Mouse (Mus musculus): ENCODE data around the gene Oxt. TPM values are rescaled to one million over a fixed set of nuclear protein-coding genes. Genes with fewer than 3 reads are reported as not detected.

The Oxt gene
- polyA plus RNA-seq, 1 experiment from 2014 or later, result not detected

DNA sequence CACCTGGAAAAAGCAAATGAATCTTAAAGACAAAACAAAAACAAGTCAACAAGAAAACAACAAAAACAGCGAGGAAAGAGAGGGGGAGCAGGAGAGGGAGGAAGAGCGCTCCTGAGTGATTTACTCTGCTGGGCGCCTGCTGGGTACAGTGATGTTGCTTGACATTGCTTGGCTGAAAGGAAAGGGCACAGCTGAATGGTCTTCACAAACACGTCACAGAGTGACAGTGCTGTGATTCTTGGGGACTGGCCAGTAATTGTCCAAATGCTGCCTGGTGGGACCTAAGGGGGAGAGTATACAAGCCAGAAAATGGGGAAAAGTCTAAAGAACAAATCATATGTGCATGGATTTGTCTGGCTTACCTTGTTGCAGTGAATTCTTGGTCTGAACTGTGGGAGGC lies 26.2 kb downstream of the Oxt start:
- H3K27ac ChIP-seq (replicated peaks), result no peak overlapping the region

DNA sequence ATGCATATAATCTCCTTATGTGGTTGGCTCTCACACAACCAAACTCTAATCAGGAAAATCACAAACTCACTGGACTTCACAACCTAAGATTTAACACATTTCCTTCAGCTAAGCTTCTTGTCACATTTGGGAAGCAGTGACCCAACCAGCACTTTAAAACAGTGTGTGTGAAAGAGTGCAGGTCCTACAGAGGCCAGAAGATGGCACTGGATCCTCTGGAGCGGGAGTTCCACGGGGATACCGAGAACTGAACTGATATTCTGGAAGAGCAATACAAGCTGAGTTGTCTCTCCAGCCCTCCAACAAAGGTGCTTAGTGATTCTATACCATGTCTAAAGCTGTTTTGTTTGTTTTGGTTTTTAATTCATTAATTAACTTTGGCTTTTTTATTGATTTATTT lies 37.1 kb downstream of the Oxt start:
- H3K4me3 ChIP-seq (replicated peaks), result no peak overlapping the region
- H3K4me1 ChIP-seq, result no peaks in the 10 kb centered on the region
- no peak overlapping the region for H3K4me2 ChIP-seq (replicated peaks)
- H3K36me3 ChIP-seq, result peaks cover 29% of the 10 kb centered on the region
- no peak for ATAC-seq (ENCODE audit: insufficient number of reproducible peaks, low FRiP score, low TSS enrichment, low read depth)
- 62% methylated on average over 3 of the region's 3 CpGs for WGBS
- H3K9me3 ChIP-seq (replicated peaks), result no peaks in the 10 kb centered on the region
- H3K27me3 ChIP-seq, result no peaks in the 10 kb centered on the region
- H3K9ac ChIP-seq, result no peak overlapping the region
- no peak overlapping the region for H3K27ac ChIP-seq (replicated peaks)

More for the DNA sequence above, 26.2 kb downstream of the Oxt start:
- no peak for ATAC-seq (ENCODE audit: insufficient number of reproducible peaks, low FRiP score, low TSS enrichment, low read depth)
- Histone ChIP-seq H3K4me1 (no peaks in the 10 kb centered on the region), H3K36me3 (peaks cover 62% of the 10 kb centered on the region), H3K9ac (no peak overlapping the region), H3K4me3 (replicated peaks) (no peak overlapping the region), H3K27me3 (no peaks in the 10 kb centered on the region), H3K4me2 (replicated peaks) (no peak overlapping the region), H3K9me3 (replicated peaks) (no peaks in the 10 kb centered on the region)
- 92% methylated on average over 4 of the region's 4 CpGs for WGBS

DNA sequence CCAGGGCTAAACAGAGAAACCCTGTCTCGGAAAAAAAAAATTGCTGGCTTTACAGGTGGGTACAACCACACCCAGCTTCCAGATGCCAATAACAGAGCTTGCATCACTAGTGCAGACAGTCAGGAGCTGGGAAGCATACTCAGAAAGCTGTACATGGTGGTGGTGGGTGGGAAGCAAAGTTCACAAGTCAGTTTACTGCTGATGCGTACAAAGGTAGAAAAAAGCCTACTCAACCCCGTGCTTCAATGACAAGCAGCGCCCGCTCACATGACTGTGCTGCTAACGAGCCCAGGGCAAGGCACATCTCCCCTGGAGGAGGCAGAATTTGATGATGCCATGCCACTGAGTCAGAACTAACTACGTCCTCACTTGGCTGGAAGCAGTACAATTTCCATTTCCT lies 43.0 kb downstream of the Oxt start:
- Histone ChIP-seq H3K27me3 (no peaks in the 10 kb centered on the region), H3K4me2 (replicated peaks) (no peak overlapping the region), H3K9me3 (replicated peaks) (no peaks in the 10 kb centered on the region), H3K36me3 (peaks cover 62% of the 10 kb centered on the region), H3K4me3 (replicated peaks) (no peak overlapping the region), H3K9ac (no peak overlapping the region), H3K27ac (replicated peaks) (no peak overlapping the region), H3K4me1 (no peaks in the 10 kb centered on the region)
- 90% methylated on average over 7 of the region's 7 CpGs for WGBS
- ATAC-seq (ENCODE audit: insufficient number of reproducible peaks, low FRiP score, low TSS enrichment, low read depth), result no peak

Small RNA genes within 50 kb of the gene (microRNA-seq; reads per million reads assigned to microRNA genes)
- not detected for gene Gm23876 (ENCODE audit: borderline number of aligned reads)

Other genes starting within 250 kb of the Oxt start
- 123 and 141 TPM in 2 replicates for gene Cpxm1, start 178.6 kb upstream of the Oxt start, polyA plus RNA-seq (2015; fragmentation: Nextera tagmentation; extraction: Ambion mirVana)
- gene Gm28372, start 170.9 kb upstream of the Oxt start, polyA plus RNA-seq (2015; fragmentation: Nextera tagmentation; extraction: Ambion mirVana), result not detected in 2 replicates
- 0.24 TPM in 1 of 2 replicates, not detected in the other for gene 1700020A23Rik, start 170.9 kb upstream of the Oxt start, polyA plus RNA-seq (2015; fragmentation: Nextera tagmentation; extraction: Ambion mirVana)
- not detected in 2 replicates for gene Tmem239, start 169.7 kb upstream of the Oxt start, polyA plus RNA-seq (2015; fragmentation: Nextera tagmentation; extraction: Ambion mirVana)
- 84.4 and 103 TPM in 2 replicates for gene Vps16, start 151.8 kb upstream of the Oxt start, polyA plus RNA-seq (2015; fragmentation: Nextera tagmentation; extraction: Ambion mirVana)
- 19.5 and 20.0 TPM in 2 replicates for gene Pced1a, start 151.5 kb upstream of the Oxt start, polyA plus RNA-seq (2015; fragmentation: Nextera tagmentation; extraction: Ambion mirVana)
- 108 TPM in 2 replicates for gene Ptpra, start 125.9 kb upstream of the Oxt start, polyA plus RNA-seq (2015; fragmentation: Nextera tagmentation; extraction: Ambion mirVana)
- gene Mrps26, start 12.4 kb upstream of the Oxt start, polyA plus RNA-seq (2015; fragmentation: Nextera tagmentation; extraction: Ambion mirVana), result 98.9 and 102 TPM in 2 replicates
- gene Avp, start 6.4 kb downstream of the Oxt start, polyA plus RNA-seq (2015; fragmentation: Nextera tagmentation; extraction: Ambion mirVana), result 0.53 TPM in 1 of 2 replicates, not detected in the other
- 12.5 and 13.4 TPM in 2 replicates for gene Fastkd5, start 53.9 kb downstream of the Oxt start, polyA plus RNA-seq (2015; fragmentation: Nextera tagmentation; extraction: Ambion mirVana)
- 11.8 TPM in 2 replicates for gene Ubox5, start 53.9 kb downstream of the Oxt start, polyA plus RNA-seq (2015; fragmentation: Nextera tagmentation; extraction: Ambion mirVana)
- gene Lzts3, start 66.6 kb downstream of the Oxt start, polyA plus RNA-seq (2015; fragmentation: Nextera tagmentation; extraction: Ambion mirVana), result 6.1 and 6.7 TPM in 2 replicates
- gene Ddrgk1, start 88.5 kb downstream of the Oxt start, polyA plus RNA-seq (2015; fragmentation: Nextera tagmentation; extraction: Ambion mirVana), result 76.8 and 77.8 TPM in 2 replicates
- gene Itpa, start 91.4 kb downstream of the Oxt start, polyA plus RNA-seq (2015; fragmentation: Nextera tagmentation; extraction: Ambion mirVana), result 96.6 and 101 TPM in 2 replicates
- 4.7 and 5.4 TPM in 2 replicates for gene Slc4a11, start 121.3 kb downstream of the Oxt start, polyA plus RNA-seq (2015; fragmentation: Nextera tagmentation; extraction: Ambion mirVana)

Data from embryonic facial prominence, embryonic 15.5 days (tissue).